Mouse (Mus musculus) stomach, postnatal 0 days (tissue): ENCODE results near the gene G3bp2. TPM values are rescaled to one million over a fixed set of nuclear protein-coding genes. Genes with fewer than 3 reads are reported as not detected.

Experiments used
- ATAC-seq: fragments of 200-750 bp; cut with Nextera tagmentation; 2 replicates; pipeline ENCODE4 v1.8.0; 2017; ENCODE audit not compliant: low FRiP score, low TSS enrichment
- DNase-seq: peaks from one replicate; pipeline ENCODE4 v3.0.0-alpha.2; 2016; ENCODE audit warnings: low spot score
- H3K27ac ChIP-seq: fragments of 300-500 bp; sonication (generic); replicated peaks from 2 replicates; pipeline ENCODE4 v1.5.1; 2014; ENCODE audit warnings: mild to moderate bottlenecking, control low read depth
- H3K27me3 ChIP-seq: fragments of 300-500 bp; sonication (generic); 2 replicates; pipeline ENCODE4 v1.6.1; 2014; ENCODE audit warnings: low read length; ENCODE audit not compliant: control insufficient read depth, insufficient read depth
- H3K36me3 ChIP-seq: fragments of 300-500 bp; sonication (generic); 2 replicates; pipeline ENCODE4 v1.6.1; 2014; ENCODE audit warnings: low read length, mixed read lengths; ENCODE audit not compliant: control insufficient read depth, insufficient read depth
- H3K4me1 ChIP-seq: fragments of 300-500 bp; sonication (generic); replicated peaks from 2 replicates; pipeline ENCODE4 v1.6.1; 2014; ENCODE audit warnings: antibody characterized with exemption; ENCODE audit not compliant: control insufficient read depth, insufficient read depth
- H3K4me2 ChIP-seq: fragments of 300-500 bp; sonication (generic); replicated peaks from 2 replicates; pipeline ENCODE4 v1.6.1; 2014; ENCODE audit warnings: low read depth, mild to moderate bottlenecking, control low read depth, moderate library complexity
- H3K4me3 ChIP-seq: fragments of 300-500 bp; sonication (generic); 2 replicates; pipeline ENCODE4 v1.5.1; 2014; ENCODE audit warnings: low read depth, low read length, control low read depth
- H3K9ac ChIP-seq: fragments of 300-500 bp; sonication (generic); 2 replicates; pipeline ENCODE4 v1.6.1; 2014; ENCODE audit warnings: mild to moderate bottlenecking, low read length, control low read depth, mixed read lengths
- H3K9me3 ChIP-seq: fragments of 300-500 bp; sonication (generic); 2 replicates; pipeline ENCODE4 v1.6.1; 2016; ENCODE audit warnings: low read length; ENCODE audit not compliant: control insufficient read depth
- CTCF ChIP-seq: IDR thresholded peaks from 2 replicates; pipeline ENCODE4 v1.5.1; 2016; ENCODE audit warnings: antibody characterized with exemption, low read depth, mild to moderate bottlenecking, moderate library complexity
- EP300 ChIP-seq: optimal IDR thresholded peaks from 2 replicates; pipeline ENCODE3; 2016; ENCODE audit warnings: antibody characterized with exemption
- WGBS: fragments of 180-500 bp; shearing (Covaris S2); extraction: QIAGEN DNeasy Blood & Tissue Kit; methylation state at CpG from one replicate; pipeline ENCODE4 v1.1.7; 2014; 5-methylcytosine and 5-hydroxymethylcytosine counted together
- polyA plus RNA-seq: library from polyadenylated mRNA; unstranded; fragments of >200 nt; fragmentation: Nextera tagmentation; extraction: Ambion mirVana; gene quantifications from 2 replicates; pipeline ENCODE4 v1.2.1, GENCODE M21; 2015

Gene G3bp2
- polyA plus RNA-seq, 1 experiment from 2014 or later = 111 TPM

GRCm38 (mm10) chr5:92019960-92020359, 63.6 kb downstream of the G3bp2 start:
- no peaks in the 10 kb centered on the region for H3K4me1 ChIP-seq
- WGBS = 46% methylated on average over 2 of the region's 2 CpGs
- H3K9me3 ChIP-seq = no peaks in the 10 kb centered on the region
- TF ChIP-seq CTCF (no peak), EP300 (no peak)
- DNase-seq (no peak), ATAC-seq (no peak)
- no peak overlapping the region for H3K4me3 ChIP-seq
- no peak overlapping the region for H3K9ac ChIP-seq
- no peaks in the 10 kb centered on the region for H3K27me3 ChIP-seq
- no peak overlapping the region for H3K4me2 ChIP-seq
- H3K27ac ChIP-seq = no peak overlapping the region
- no peaks in the 10 kb centered on the region for H3K36me3 ChIP-seq

DNA sequence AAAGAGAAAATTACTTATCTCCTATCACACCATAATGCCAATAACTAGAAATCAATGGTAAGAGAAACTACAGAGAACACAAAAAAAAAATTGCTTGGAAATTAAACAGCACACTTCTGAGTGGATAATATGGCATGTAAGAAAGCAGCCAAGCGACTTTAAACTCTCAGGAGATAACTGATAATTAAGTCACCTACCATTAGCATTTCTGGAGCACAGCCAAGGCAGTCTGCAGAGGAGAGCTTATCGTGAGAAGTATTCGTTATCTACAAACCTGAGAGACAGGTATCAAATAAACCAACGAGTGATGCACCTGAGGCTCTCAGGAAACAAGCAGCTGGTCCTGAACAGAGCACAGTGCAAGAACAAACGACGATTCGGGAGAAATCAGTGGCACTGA, 71.8 kb downstream of the G3bp2 start:
- ATAC-seq = no peak
- Histone ChIP-seq H3K27me3 (no peaks in the 10 kb centered on the region), H3K9ac (no peak overlapping the region), H3K4me2 (no peak overlapping the region), H3K9me3 (no peaks in the 10 kb centered on the region), H3K36me3 (no peaks in the 10 kb centered on the region), H3K27ac (no peak overlapping the region), H3K4me1 (no peaks in the 10 kb centered on the region), H3K4me3 (no peak overlapping the region)
- no peak for DNase-seq
- TF ChIP-seq CTCF (no peak), EP300 (no peak)
- 55% methylated on average over 7 of the region's 7 CpGs for whole genome bisulfite sequencing

GRCm38 (mm10) chr5:92009827-92010226, 73.7 kb downstream of the G3bp2 start:
- Histone ChIP-seq H3K4me3 (no peak overlapping the region), H3K27ac (no peak overlapping the region), H3K36me3 (no peaks in the 10 kb centered on the region), H3K9me3 (no peaks in the 10 kb centered on the region), H3K4me1 (no peaks in the 10 kb centered on the region), H3K9ac (no peak overlapping the region), H3K4me2 (no peak overlapping the region), H3K27me3 (no peaks in the 10 kb centered on the region)
- WGBS = 36% methylated on average over 2 of the region's 2 CpGs
- DNase-seq = no peak
- TF ChIP-seq EP300 (no peak), CTCF (no peak)
- no peak for ATAC-seq

GRCm38 (mm10) chr5:92003011-92003410, 80.5 kb downstream of the G3bp2 start:
- TF ChIP-seq CTCF (peak; percentile 84), EP300 (no peak)
- no peak overlapping the region for H3K4me2 ChIP-seq
- no peak overlapping the region for H3K9ac ChIP-seq
- no peaks in the 10 kb centered on the region for H3K4me1 ChIP-seq
- WGBS = 69% methylated on average over 2 of the region's 2 CpGs
- no peak for ATAC-seq
- DNase-seq = no peak
- no peaks in the 10 kb centered on the region for H3K27me3 ChIP-seq
- H3K9me3 ChIP-seq = no peaks in the 10 kb centered on the region
- no peak overlapping the region for H3K4me3 ChIP-seq
- H3K36me3 ChIP-seq = no peaks in the 10 kb centered on the region
- no peak overlapping the region for H3K27ac ChIP-seq

Other genes with a start within 250 kb of the G3bp2 start
- 65.7 and 73.2 TPM in 2 replicates for gene Rchy1, start 120.7 kb downstream of the G3bp2 start, polyA plus RNA-seq
- 0.23 and 0.30 TPM in 2 replicates for gene Odaph, start 96.2 kb downstream of the G3bp2 start, polyA plus RNA-seq
- gene Cdkl2, start 39.8 kb downstream of the G3bp2 start, polyA plus RNA-seq = 3.8 and 4.0 TPM in 2 replicates
- 36.6 and 36.7 TPM in 2 replicates for gene Uso1, start 54.2 kb upstream of the G3bp2 start, polyA plus RNA-seq
- not detected in 2 replicates for gene U90926, start 131.7 kb upstream of the G3bp2 start, polyA plus RNA-seq
- 0.12 and 0.30 TPM in 2 replicates for gene Ppef2, start 172.6 kb upstream of the G3bp2 start, polyA plus RNA-seq
- gene Naaa, start 194.5 kb upstream of the G3bp2 start, polyA plus RNA-seq = 16.4 and 17.0 TPM in 2 replicates
- 17.9 and 19.8 TPM in 2 replicates for gene Sdad1, start 226.8 kb upstream of the G3bp2 start, polyA plus RNA-seq
- 0.11 TPM in 1 of 2 replicates, not detected in the other for gene Cxcl9, start 244.4 kb upstream of the G3bp2 start, polyA plus RNA-seq
- 11.9 and 13.5 TPM in 2 replicates for gene Art3, start 248.1 kb upstream of the G3bp2 start, polyA plus RNA-seq